Mouse (Mus musculus) central nervous system, embryonic 11.5 days (tissue): ENCODE measurements around the gene Plekhm3. TPM values are rescaled to one million over a fixed set of nuclear protein-coding genes. Genes with fewer than 3 reads are reported as not detected.

Source experiments
- polyA plus RNA-seq: library from polyadenylated mRNA; depleted of rRNA; stranded (reverse); fragments of >200 nt; gene quantifications from 2 replicates; pipeline ENCODE4 v1.2.3, GENCODE M21; 2012; rRNA removed

Gene Plekhm3
- 2.7 and 4.1 TPM in 2 replicates for polyA plus RNA-seq

DNA sequence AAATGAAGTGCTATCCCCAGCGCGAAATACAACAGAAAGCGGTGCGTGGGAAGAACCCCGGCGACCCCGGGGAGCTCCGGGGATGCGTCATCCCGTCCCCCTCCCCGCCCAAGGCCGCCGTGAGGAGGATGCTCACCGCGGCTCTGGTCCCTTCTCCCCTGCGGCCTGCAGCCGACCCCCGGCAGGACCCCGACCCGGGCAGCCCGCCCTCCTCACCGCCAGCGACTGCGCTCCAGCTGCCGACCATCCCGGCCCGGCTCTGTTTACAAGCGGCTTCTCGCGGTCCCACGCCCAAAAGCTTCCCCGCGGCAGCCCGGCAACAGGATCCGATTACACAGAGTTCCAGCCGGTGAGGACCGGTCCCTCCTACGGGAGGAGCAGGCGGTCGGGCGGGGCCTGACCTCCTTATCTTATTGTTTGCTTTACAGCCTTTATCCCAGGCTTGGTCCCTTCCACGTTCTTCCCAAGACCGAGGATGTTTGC lies at the start of gene Plekhm3:
TSS of gene Plekhm3 (minus strand) at position 346 of the 483 bp plus-strand sequence.

DNA sequence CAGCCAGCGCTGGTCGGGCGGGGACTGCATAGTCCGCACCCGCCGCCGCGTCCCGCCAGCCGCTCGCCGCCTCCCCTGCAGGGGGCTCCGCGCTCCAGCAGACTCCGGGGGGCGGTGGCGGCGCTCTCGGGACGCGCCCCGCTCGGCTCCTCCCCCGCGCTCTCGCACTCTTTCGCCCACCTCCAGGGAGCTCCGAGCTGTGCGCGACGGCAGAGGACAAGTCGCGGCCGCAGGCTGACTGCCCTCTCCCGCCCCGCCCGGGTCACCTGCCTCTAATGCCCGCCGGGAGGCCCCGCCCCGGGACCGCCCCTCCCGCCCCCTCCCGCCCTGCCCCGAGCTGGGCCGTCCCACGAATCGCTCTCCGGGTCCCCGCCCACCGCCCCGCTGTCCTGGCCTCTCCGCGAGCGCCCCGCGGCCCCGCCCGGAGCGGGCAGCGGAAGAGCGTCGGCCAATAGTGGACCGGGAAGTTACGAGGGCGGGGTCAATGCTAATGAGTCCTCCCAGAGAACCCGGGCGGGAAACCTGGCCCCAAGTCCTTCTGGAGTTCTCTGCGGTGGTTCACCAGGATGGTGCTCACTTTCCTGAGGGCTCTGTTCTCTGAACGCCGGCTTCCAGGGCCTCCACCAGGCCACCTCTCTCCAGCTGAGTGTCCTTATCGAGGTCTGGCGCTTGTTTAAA lies 219.0 kb downstream of the Plekhm3 start, which contains the start of gene Fzd5:
TSS of gene Fzd5 (minus strand) at position 250 of the 678 bp plus-strand sequence.

Other genes with a start within 250 kb of the Plekhm3 start
- 1.8 and 2.3 TPM in 2 replicates for gene Fzd5, start 219.1 kb downstream of the Plekhm3 start, polyA plus RNA-seq
- 0.13 and 1.3 TPM in 2 replicates for gene Akr1cl, start 75.9 kb upstream of the Plekhm3 start, polyA plus RNA-seq
- 0.58 and 0.62 TPM in 2 replicates for gene Cryge, start 94.3 kb upstream of the Plekhm3 start, polyA plus RNA-seq
- gene Crygd, start 106.6 kb upstream of the Plekhm3 start, polyA plus RNA-seq, result 0.32 TPM in 1 of 2 replicates, not detected in the other
- gene Crygc, start 116.9 kb upstream of the Plekhm3 start, polyA plus RNA-seq, result 0.19 and 0.22 TPM in 2 replicates
- 0.11 and 0.18 TPM in 2 replicates for gene Crygb, start 125.5 kb upstream of the Plekhm3 start, polyA plus RNA-seq
- 0.11 TPM in 1 of 2 replicates, not detected in the other for gene Cryga, start 146.5 kb upstream of the Plekhm3 start, polyA plus RNA-seq
- not detected in 2 replicates for gene Gm28845, start 162.7 kb upstream of the Plekhm3 start, polyA plus RNA-seq
- 0.19 and 0.25 TPM in 2 replicates for gene D630023F18Rik, start 166.4 kb upstream of the Plekhm3 start, polyA plus RNA-seq
- 143 and 168 TPM in 2 replicates for gene Idh1, start 229.7 kb upstream of the Plekhm3 start, polyA plus RNA-seq
- 11.2 and 13.4 TPM in 2 replicates for gene Pikfyve, start 229.9 kb upstream of the Plekhm3 start, polyA plus RNA-seq